Mouse (Mus musculus) MEL (cell line): Measurements from ENCODE around the gene Gpr142. TPM values are rescaled to one million over a fixed set of nuclear protein-coding genes. Genes with fewer than 3 reads are reported as not detected.

Experiments used
- DNase-seq: peaks from one replicate; pipeline ENCODE4 v3.0.0; 2011; ENCODE audit warnings: low read depth, low spot score
- H3K27ac ChIP-seq: 2 replicates; pipeline ENCODE4 v1.5.1; 2012; ENCODE audit warnings: low read depth, mild to moderate bottlenecking, control low read depth, low read length, moderate library complexity; ENCODE audit not compliant: control insufficient read depth
- H3K27me3 ChIP-seq, 2 experiments: fragments of 150-350 bp in 1 of 2; sonication (generic) in 1 of 2; 2 replicates each; pipeline ENCODE4 v1.6.1; 2012; ENCODE audit warnings: low read length in 2 of 2, mild to moderate bottlenecking in 2 of 2, improper control_type of control experiment in 1 of 2, moderate library complexity in 1 of 2; ENCODE audit not compliant: insufficient read depth in 2 of 2, control insufficient read depth in 1 of 2
- H3K36me3 ChIP-seq, 2 experiments: 2 replicates each; pipeline ENCODE4 v1.6.1; 2012 to 2014; ENCODE audit warnings: low read length in 2 of 2, improper control_type of control experiment in 1 of 2, inconsistent platforms in 1 of 2, mild to moderate bottlenecking in 1 of 2; ENCODE audit not compliant: insufficient read depth in 2 of 2, control insufficient read depth in 1 of 2
- H3K4me1 ChIP-seq, 2 experiments: fragments of 150-350 bp in 1 of 2; sonication (generic) in 1 of 2; 2 replicates each; pipeline ENCODE4 v1.6.1; 2012; ENCODE audit warnings: low read length in 2 of 2, improper control_type of control experiment in 1 of 2, mild to moderate bottlenecking in 1 of 2; ENCODE audit not compliant: insufficient read depth in 2 of 2, control insufficient read depth in 1 of 2
- H3K4me3 ChIP-seq, 2 experiments: fragments of 150-350 bp in 1 of 2; sonication (generic) in 1 of 2; 2 replicates each; pipeline ENCODE4 v1.5.1; 2012; ENCODE audit warnings: low read depth in 2 of 2, low read length in 2 of 2, mild to moderate bottlenecking in 2 of 2, moderate library complexity in 2 of 2, control low read depth in 1 of 2, improper control_type of control experiment in 1 of 2; ENCODE audit not compliant: control insufficient read depth in 1 of 2, insufficient read depth in 1 of 2
- H3K79me2 ChIP-seq: 2 replicates; pipeline ENCODE4 v1.6.1; 2012; ENCODE audit warnings: mild to moderate bottlenecking, low read length, moderate library complexity; ENCODE audit not compliant: control insufficient read depth, poor library complexity, insufficient read depth
- H3K9ac ChIP-seq: 2 replicates; pipeline ENCODE4 v1.6.1; 2012; ENCODE audit warnings: low read depth, mild to moderate bottlenecking, control low read depth, low read length, moderate library complexity; ENCODE audit not compliant: control insufficient read depth, poor library complexity, severe bottlenecking
- H3K9me3 ChIP-seq: fragments of 150-350 bp; sonication (generic); replicated peaks from 2 replicates; pipeline ENCODE4 v1.6.1; 2012; ENCODE audit warnings: mild to moderate bottlenecking, low read length, improper control_type of control experiment, moderate library complexity; ENCODE audit not compliant: insufficient read depth
- BHLHE40 ChIP-seq: IDR thresholded peaks from 2 replicates; pipeline ENCODE4 v1.6.1; 2012; ENCODE audit warnings: low read depth, mild to moderate bottlenecking, inconsistent platforms, low read length, improper control_type of control experiment, borderline replicate concordance
- ETS1 ChIP-seq: IDR thresholded peaks from 2 replicates; pipeline ENCODE4 v1.6.1; 2012; ENCODE audit warnings: low read depth, mild to moderate bottlenecking, inconsistent platforms, low read length, improper control_type of control experiment, moderate library complexity
- GABPA ChIP-seq: IDR thresholded peaks from 2 replicates; pipeline ENCODE4 v1.6.1; 2012; ENCODE audit warnings: low read depth, mild to moderate bottlenecking, inconsistent platforms, low read length, improper control_type of control experiment, moderate library complexity
- GATA1 ChIP-seq: IDR thresholded peaks from 2 replicates; pipeline ENCODE4 v1.6.1; 2011; ENCODE audit warnings: low read depth, low read length, improper control_type of control experiment
- JUND ChIP-seq: IDR thresholded peaks from 2 replicates; pipeline ENCODE4 v1.6.1; 2011; ENCODE audit warnings: low read depth, mild to moderate bottlenecking, improper control_type of control experiment, low read length
- MAFK ChIP-seq: IDR thresholded peaks from 2 replicates; pipeline ENCODE4 v1.6.1; 2011; ENCODE audit warnings: low read depth, mild to moderate bottlenecking, low read length, improper control_type of control experiment, borderline replicate concordance
- MYB ChIP-seq: IDR thresholded peaks from 2 replicates; pipeline ENCODE4 v1.6.1; 2011; ENCODE audit warnings: mild to moderate bottlenecking, low read depth, low read length, improper control_type of control experiment
- MYC ChIP-seq: IDR thresholded peaks from 2 replicates; pipeline ENCODE4 v1.6.1; 2011; ENCODE audit warnings: low read depth, mild to moderate bottlenecking, low read length, improper control_type of control experiment, moderate library complexity
- NELFE ChIP-seq: IDR thresholded peaks from 2 replicates; pipeline ENCODE4 v1.6.1; 2011; ENCODE audit warnings: low read depth, low read length, improper control_type of control experiment
- SIN3A ChIP-seq: IDR thresholded peaks from 2 replicates; pipeline ENCODE4 v1.6.1; 2012; ENCODE audit warnings: low read length, improper control_type of control experiment, inconsistent platforms
- SMC3 ChIP-seq: IDR thresholded peaks from 2 replicates; pipeline ENCODE4 v1.6.1; 2011; ENCODE audit warnings: low read depth, low read length, improper control_type of control experiment
- TAL1 ChIP-seq: IDR thresholded peaks from 2 replicates; pipeline ENCODE4 v1.6.1; 2012; ENCODE audit warnings: mild to moderate bottlenecking, inconsistent platforms, low read length, moderate library complexity, mixed read lengths
- ZC3H11A ChIP-seq: IDR thresholded peaks from 2 replicates; pipeline ENCODE4 v1.6.1; 2012; ENCODE audit warnings: low read depth, mild to moderate bottlenecking, inconsistent platforms, low read length, improper control_type of control experiment
- polyA plus RNA-seq, 2 experiments: library from polyadenylated mRNA; stranded (reverse) in 1 of 2; unstranded in 1 of 2; fragments of >175 nt in 1 of 2; fragments of >200 nt in 1 of 2; gene quantifications; 2 replicates each; pipeline versions ENCODE4 v1.2.1 to v1.2.4; 2012; ENCODE audit warnings: low replicate concordance in 2 of 2, low read depth in 1 of 2; ENCODE audit not compliant: insufficient read length in 2 of 2, insufficient read depth in 1 of 2, missing spikeins in 1 of 2
- total RNA-seq: library from RNA; depleted of rRNA; stranded (reverse); fragments of 300-350 nt; gene quantifications from 2 replicates; pipeline ENCODE4 v1.2.3, GENCODE M21; 2012

Gpr142 gene
- total and polyA plus RNA-seq, 3 experiments, result not detected

GRCm38 (mm10) chr11:114826686-114827085, 28.0 kb downstream of the Gpr142 start:
- Histone ChIP-seq H3K79me2 (no peaks in the 10 kb centered on the region), H3K9ac (no peak overlapping the region), H3K4me3 (no peak overlapping the region), H3K9me3 (no peaks in the 10 kb centered on the region), H3K4me1 (no peaks in the 10 kb centered on the region), H3K27ac (no peak overlapping the region), H3K36me3 (no peaks in the 10 kb centered on the region), H3K27me3 (no peaks in the 10 kb centered on the region)
- DNase-seq, result no peak
- TF ChIP-seq MYC (no peak), TAL1 (no peak), GABPA (no peak), GATA1 (no peak), JUND (no peak), MAFK (no peak), ZC3H11A (no peak)

DNA sequence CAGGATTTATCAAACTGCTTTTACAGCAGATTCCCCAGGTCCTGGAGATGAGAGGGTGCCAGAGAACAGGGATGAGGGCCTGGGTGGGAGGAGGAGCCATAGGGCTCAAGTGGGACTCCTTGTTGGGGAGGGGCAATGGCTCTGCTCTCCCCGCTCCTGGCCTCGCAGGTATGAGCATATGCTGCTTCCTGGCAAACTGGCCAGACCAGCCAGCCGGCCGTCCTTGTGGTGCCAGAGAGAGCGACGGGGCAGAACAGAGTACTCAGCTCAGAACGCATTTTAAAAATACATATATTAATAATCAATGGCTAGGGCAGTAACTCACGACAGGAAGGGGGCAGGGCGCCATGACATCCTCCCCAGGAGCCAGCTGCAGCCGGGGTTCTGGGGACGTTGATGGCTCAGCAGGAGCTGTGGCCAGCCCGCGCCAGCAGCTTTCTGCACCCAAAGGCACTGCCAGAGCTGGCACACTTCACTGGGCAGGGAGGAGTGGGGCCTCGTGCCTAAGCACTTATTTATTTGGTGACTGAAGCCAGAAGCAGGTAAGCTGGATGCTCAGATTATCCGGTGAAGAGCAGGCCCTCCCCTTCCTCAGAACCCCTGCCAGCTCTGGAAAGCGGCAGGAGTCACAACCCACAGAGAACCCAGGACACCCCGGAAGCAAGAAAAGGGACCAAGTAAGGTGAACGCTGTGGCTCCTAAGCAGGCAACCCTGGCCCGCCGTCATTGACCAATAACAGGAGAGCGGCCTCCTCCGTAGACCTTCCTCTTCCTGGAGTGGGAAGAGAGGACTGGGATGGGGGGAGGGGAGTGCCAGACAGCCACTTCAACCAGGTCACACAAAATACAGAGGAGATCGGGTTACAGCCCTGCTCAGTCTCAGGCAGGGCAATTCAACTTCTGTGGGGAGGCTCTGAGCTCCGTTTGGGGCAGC, 31.0 kb downstream of the Gpr142 start:
- H3K9ac ChIP-seq, result no peak overlapping the region
- no peaks in the 10 kb centered on the region for H3K4me1 ChIP-seq
- no peaks in the 10 kb centered on the region for H3K79me2 ChIP-seq
- no peak for DNase-seq
- TF ChIP-seq MAFK (no peak), SIN3A (no peak)
- TF ChIP-seq, all 39 proteins: peak for 0
- Histone ChIP-seq H3K4me3 (no peak overlapping the region), H3K9me3 (no peaks in the 10 kb centered on the region), H3K27me3 (no peaks in the 10 kb centered on the region), H3K36me3 (no peaks in the 10 kb centered on the region), H3K27ac (no peak overlapping the region)

- TF ChIP-seq NELFE (no peak), BHLHE40 (no peak), GABPA (no peak), SMC3 (no peak), MYB (no peak), ETS1 (no peak)
- H3K4me3 ChIP-seq, result no peak overlapping the region
- no peak overlapping the region for H3K9ac ChIP-seq
- no peaks in the 10 kb centered on the region for H3K4me1 ChIP-seq
- H3K79me2 ChIP-seq, result no peaks in the 10 kb centered on the region
- no peaks in the 10 kb centered on the region for H3K9me3 ChIP-seq
- H3K36me3 ChIP-seq, result no peaks in the 10 kb centered on the region
- no peaks in the 10 kb centered on the region for H3K27me3 ChIP-seq
- no peak for DNase-seq
- no peak overlapping the region for H3K27ac ChIP-seq
Measured at GRCm38 (mm10) chr11:114830433-114830773, 31.7 kb downstream of the Gpr142 start.
